Mouse (Mus musculus) limb, embryonic 12.5 days (tissue): ENCODE results near the gene Tbx1. TPM values are rescaled to one million over a fixed set of nuclear protein-coding genes. Genes with fewer than 3 reads are reported as not detected.
"Not testable (repeated sequence)": the region's sequence is repeated elsewhere in the genome, so short reads cannot be mapped to it uniquely, and the experiment has no call there.

Source experiments
- ATAC-seq: fragments of 200-750 bp; cut with Nextera tagmentation; 2 replicates; pipeline ENCODE4 v1.8.0; 2017; ENCODE audit warnings: low read depth, moderate TSS enrichment; ENCODE audit not compliant: insufficient number of reproducible peaks, insufficient read depth, low FRiP score, low TSS enrichment
- H3K27ac ChIP-seq: fragments of 300-500 bp; sonication (generic); 2 replicates; pipeline ENCODE4 v1.5.1; 2016; ENCODE audit warnings: mild to moderate bottlenecking, moderate library complexity
- H3K27me3 ChIP-seq: fragments of 300-500 bp; sonication (generic); 2 replicates; pipeline ENCODE4 v1.6.1; 2016; ENCODE audit warnings: mild to moderate bottlenecking, moderate library complexity
- H3K36me3 ChIP-seq: fragments of 300-500 bp; sonication (generic); 2 replicates; pipeline ENCODE4 v1.6.1; 2016; ENCODE audit warnings: mild to moderate bottlenecking, moderate library complexity
- H3K4me1 ChIP-seq: fragments of 300-500 bp; sonication (generic); replicated peaks from 2 replicates; pipeline ENCODE4 v1.6.1; 2016
- H3K4me2 ChIP-seq: fragments of 300-500 bp; sonication (generic); 2 replicates; pipeline ENCODE4 v1.6.1; 2016; ENCODE audit warnings: mild to moderate bottlenecking, moderate library complexity
- H3K4me3 ChIP-seq: fragments of 300-500 bp; sonication (generic); replicated peaks from 2 replicates; pipeline ENCODE4 v1.5.1; 2016; ENCODE audit warnings: mild to moderate bottlenecking
- H3K9ac ChIP-seq: fragments of 300-500 bp; sonication (generic); replicated peaks from 2 replicates; pipeline ENCODE4 v1.6.1; 2016; ENCODE audit warnings: mild to moderate bottlenecking, moderate library complexity
- H3K9me3 ChIP-seq: fragments of 300-500 bp; sonication (generic); 2 replicates; pipeline ENCODE4 v1.6.1; 2016; ENCODE audit warnings: mild to moderate bottlenecking, moderate library complexity
- WGBS: fragments of 180-500 bp; shearing (Covaris S2); methylation state at CpG from one replicate; pipeline ENCODE4 v1.1.7; 2016; 5-methylcytosine and 5-hydroxymethylcytosine counted together
- polyA plus RNA-seq: library from polyadenylated mRNA; unstranded; fragments of >200 nt; fragmentation: Nextera tagmentation; extraction: Ambion mirVana; gene quantifications from 2 replicates; pipeline ENCODE4 v1.2.1, GENCODE M21; 2016

Tbx1 gene
- polyA plus RNA-seq, 1 experiment from 2014 or later, result 9.4 TPM

DNA sequence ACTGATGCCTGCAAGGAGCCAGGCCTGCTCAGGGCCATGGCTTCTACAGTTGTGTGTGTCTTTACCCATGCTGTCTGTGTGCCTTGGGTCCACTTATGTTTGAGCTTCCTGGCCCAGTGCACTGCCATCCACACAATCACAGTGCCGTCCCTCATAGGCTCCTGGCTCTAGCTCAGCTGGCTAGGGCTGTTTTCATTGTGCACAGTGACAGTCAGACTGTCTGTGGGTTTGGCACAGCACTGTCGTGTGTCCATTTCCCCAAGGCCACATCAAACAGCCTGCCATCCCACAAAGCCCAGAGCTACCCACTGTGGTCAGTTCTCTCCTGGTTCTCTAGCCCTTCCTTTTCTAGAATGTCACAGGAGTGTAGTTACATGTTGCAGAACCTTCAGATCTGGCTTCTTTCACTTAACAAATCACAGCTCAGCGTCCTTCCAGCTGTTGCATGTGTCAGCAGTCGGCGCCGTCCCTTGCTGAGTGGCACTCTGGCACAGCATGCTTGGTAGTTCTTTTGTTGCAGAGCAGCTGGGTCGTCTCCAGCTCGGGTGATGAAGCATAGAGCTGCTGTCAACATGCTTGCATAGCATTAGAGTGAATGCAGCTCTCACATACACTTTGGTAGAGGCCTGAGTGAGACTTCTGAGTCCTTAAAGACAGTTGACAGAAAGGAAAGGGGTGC is 47.2 kb downstream of the Tbx1 start:
- ATAC-seq, result no peak
- Histone ChIP-seq H3K27me3 (no peaks in the 10 kb centered on the region), H3K4me3 (no peak overlapping the region), H3K9me3 (no peaks in the 10 kb centered on the region), H3K4me2 (no peak overlapping the region), H3K9ac (no peak overlapping the region; the same call in 1 of the 2 replicates), H3K27ac (no peak overlapping the region), H3K4me1 (peaks cover 17% of the 10 kb centered on the region), H3K36me3 (no peaks in the 10 kb centered on the region)
- WGBS, result 75% methylated on average over 8 of the region's 8 CpGs

DNA sequence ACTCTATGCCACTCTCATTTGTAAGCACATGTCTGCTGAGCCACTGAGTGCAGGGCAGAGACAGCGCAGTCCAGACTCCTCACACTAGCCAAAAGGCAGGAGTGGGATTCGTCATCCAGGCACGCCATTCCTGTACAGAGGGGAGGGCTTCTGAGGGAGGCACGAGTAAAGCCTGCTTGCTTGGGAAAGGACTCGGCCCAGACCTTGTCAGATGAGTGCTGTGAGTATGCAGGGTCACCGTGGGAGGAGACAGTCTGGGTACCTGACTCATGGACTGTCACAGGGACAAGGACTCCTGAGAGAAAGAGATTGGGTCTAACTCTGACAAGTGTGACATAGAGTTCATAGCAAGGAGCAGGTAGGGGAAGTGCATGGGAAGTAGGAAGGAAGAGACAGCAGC is 51.2 kb downstream of the Tbx1 start:
- no peak overlapping the region for H3K4me3 ChIP-seq
- H3K27ac ChIP-seq, result no peak overlapping the region
- no peak overlapping the region for H3K4me2 ChIP-seq
- 74% methylated on average over 6 of the region's 6 CpGs for WGBS
- no peak for ATAC-seq
- H3K36me3 ChIP-seq, result no peaks in the 10 kb centered on the region
- H3K4me1 ChIP-seq, result 0 out of 2 replicates have a peak, but pooled peaks cover 8% of the 10 kb centered on the region
- H3K27me3 ChIP-seq, result no peaks in the 10 kb centered on the region
- no peaks in the 10 kb centered on the region for H3K9me3 ChIP-seq
- no peak overlapping the region for H3K9ac ChIP-seq

DNA sequence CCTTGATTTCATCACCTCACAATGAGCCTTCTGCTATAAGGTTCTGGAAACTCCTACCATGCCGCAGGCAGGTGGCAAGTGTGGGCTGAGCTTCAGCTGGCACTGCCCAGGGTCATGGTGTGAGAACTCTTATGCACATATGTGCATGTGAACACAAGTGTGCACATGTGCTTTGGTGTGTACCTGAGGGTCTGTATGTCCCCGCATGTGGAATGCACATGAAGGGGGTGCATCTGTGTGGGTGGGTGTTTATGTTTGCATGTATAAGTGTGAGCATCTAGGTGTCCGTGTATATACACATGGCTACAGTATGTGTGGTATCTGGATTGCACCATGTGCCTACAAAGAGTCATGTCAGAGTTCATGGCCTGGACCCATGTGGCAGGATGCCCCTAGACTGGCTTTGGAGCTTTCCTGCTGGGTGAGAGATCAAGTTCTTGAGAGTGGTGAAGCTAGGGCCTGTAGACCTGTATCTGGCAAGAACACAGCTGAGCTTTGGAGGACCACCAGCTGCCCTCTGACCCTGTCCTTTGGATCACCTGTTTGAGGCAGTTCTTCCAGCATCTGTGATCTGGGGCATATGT is 53.0 kb downstream of the Tbx1 start:
- no peaks in the 10 kb centered on the region for H3K36me3 ChIP-seq
- ATAC-seq, result no peak
- no peaks in the 10 kb centered on the region for H3K9me3 ChIP-seq
- 86% methylated on average over 3 of the region's 3 CpGs for WGBS
- 0 out of 2 replicates have a peak, but pooled peaks cover 8% of the 10 kb centered on the region for H3K4me1 ChIP-seq
- H3K27ac ChIP-seq, result no peak overlapping the region
- H3K4me2 ChIP-seq, result no peak overlapping the region
- H3K4me3 ChIP-seq, result no peak overlapping the region
- H3K9ac ChIP-seq, result no peak overlapping the region
- no peaks in the 10 kb centered on the region for H3K27me3 ChIP-seq

DNA sequence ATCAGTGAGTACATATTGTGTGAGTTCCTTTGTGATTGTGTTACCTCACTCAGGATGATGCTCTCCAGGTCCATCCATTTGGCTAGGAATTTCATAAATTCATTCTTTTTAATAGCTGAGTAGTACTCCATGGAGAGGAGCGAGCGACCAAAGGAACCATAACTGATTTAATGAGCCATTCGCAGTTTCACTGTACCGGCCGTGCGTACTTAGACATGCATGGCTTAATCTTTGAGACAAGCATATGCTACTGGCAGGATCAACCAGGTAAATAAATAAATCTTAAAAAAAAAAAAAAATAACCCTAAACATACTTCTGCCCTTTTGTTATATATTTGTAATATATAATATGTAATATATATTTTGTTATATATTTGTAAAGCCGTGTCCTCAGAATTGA is 57.4 kb downstream of the Tbx1 start:
- peak; percentile 100 for ATAC-seq
- H3K9me3 ChIP-seq, H3K27me3 ChIP-seq, H3K4me3 ChIP-seq, H3K4me1 ChIP-seq, H3K27ac ChIP-seq, H3K36me3 ChIP-seq, H3K4me2 ChIP-seq, H3K9ac ChIP-seq: not testable (repeated sequence)
- 95% methylated on average over 7 of the region's 7 CpGs for WGBS

Other genes starting within 250 kb of the Tbx1 start
- gene Tango2, start 242.6 kb downstream of the Tbx1 start, polyA plus RNA-seq, result 21.7 and 21.8 TPM in 2 replicates
- gene Arvcf, start 242.5 kb downstream of the Tbx1 start, polyA plus RNA-seq, result 46.3 and 50.6 TPM in 2 replicates
- gene Txnrd2, start 164.3 kb downstream of the Tbx1 start, polyA plus RNA-seq, result 23.1 and 26.1 TPM in 2 replicates
- 66.5 and 71.0 TPM in 2 replicates for gene Comt, start 163.8 kb downstream of the Tbx1 start, polyA plus RNA-seq
- gene Gnb1l, start 92.0 kb downstream of the Tbx1 start, polyA plus RNA-seq, result 18.4 and 19.4 TPM in 2 replicates
- 4.2 and 5.1 TPM in 2 replicates for gene Rtl10, start 91.8 kb downstream of the Tbx1 start, polyA plus RNA-seq
- gene Gp1bb, start 31.7 kb upstream of the Tbx1 start, polyA plus RNA-seq, result 3.9 and 4.3 TPM in 2 replicates
- 5.2 and 6.8 TPM in 2 replicates for gene Gm49601, start 35.8 kb upstream of the Tbx1 start, polyA plus RNA-seq
- gene Sept5, start 39.3 kb upstream of the Tbx1 start, polyA plus RNA-seq, result 31.7 and 34.2 TPM in 2 replicates
- 15.3 and 19.4 TPM in 2 replicates for gene Cldn5, start 186.2 kb upstream of the Tbx1 start, polyA plus RNA-seq
- 118 and 120 TPM in 2 replicates for gene Ufd1, start 221.1 kb upstream of the Tbx1 start, polyA plus RNA-seq
- 63.9 and 64.2 TPM in 2 replicates for gene Cdc45, start 221.3 kb upstream of the Tbx1 start, polyA plus RNA-seq
- 37.3 and 38.9 TPM in 2 replicates for gene 2510002D24Rik, start 245.9 kb upstream of the Tbx1 start, polyA plus RNA-seq
- not detected in 2 replicates for gene Gm28539, start 245.9 kb upstream of the Tbx1 start, polyA plus RNA-seq